Mouse (Mus musculus) embryonic facial prominence, embryonic 15.5 days (tissue): Measurements from ENCODE around the gene Olfr104-ps. TPM values are rescaled to one million over a fixed set of nuclear protein-coding genes. Genes with fewer than 3 reads are reported as not detected.

ENCODE experiments used
- ATAC-seq: fragments of 200-750 bp; cut with Nextera tagmentation; 2 replicates; pipeline ENCODE4 v1.8.0; 2017; ENCODE audit warnings: low read depth, moderate TSS enrichment; ENCODE audit not compliant: insufficient number of reproducible peaks, low FRiP score, low TSS enrichment
- H3K27ac ChIP-seq: fragments of 300-500 bp; sonication (generic); replicated peaks from 2 replicates; pipeline ENCODE4 v1.5.1; 2015; ENCODE audit warnings: mild to moderate bottlenecking, inconsistent platforms
- H3K27me3 ChIP-seq: fragments of 300-500 bp; sonication (generic); 2 replicates; pipeline ENCODE4 v1.6.1; 2015; ENCODE audit warnings: inconsistent platforms
- H3K36me3 ChIP-seq: fragments of 300-500 bp; sonication (generic); 2 replicates; pipeline ENCODE4 v1.6.1; 2015; ENCODE audit warnings: mild to moderate bottlenecking, inconsistent platforms
- H3K4me1 ChIP-seq: fragments of 300-500 bp; sonication (generic); 2 replicates; pipeline ENCODE4 v1.6.1; 2015; ENCODE audit warnings: inconsistent platforms
- H3K4me2 ChIP-seq: fragments of 300-500 bp; sonication (generic); replicated peaks from 2 replicates; pipeline ENCODE4 v1.6.1; 2015; ENCODE audit warnings: mild to moderate bottlenecking, inconsistent platforms
- H3K4me3 ChIP-seq: fragments of 300-500 bp; sonication (generic); replicated peaks from 2 replicates; pipeline ENCODE4 v1.5.1; 2015; ENCODE audit warnings: mild to moderate bottlenecking, inconsistent platforms
- H3K9ac ChIP-seq: fragments of 300-500 bp; sonication (generic); 2 replicates; pipeline ENCODE4 v1.6.1; 2015; ENCODE audit warnings: inconsistent platforms
- H3K9me3 ChIP-seq: fragments of 300-500 bp; sonication (generic); replicated peaks from 2 replicates; pipeline ENCODE4 v1.6.1; 2016; ENCODE audit warnings: inconsistent platforms
- WGBS: fragments of 180-500 bp; shearing (Covaris S2); methylation state at CpG from one replicate; pipeline ENCODE4 v1.1.7; 2015; 5-methylcytosine and 5-hydroxymethylcytosine counted together
- polyA plus RNA-seq: library from polyadenylated mRNA; unstranded; fragments of >200 nt; fragmentation: Nextera tagmentation; extraction: Ambion mirVana; gene quantifications from 2 replicates; pipeline ENCODE4 v1.2.1, GENCODE M21; 2015

Gene Olfr104-ps
- 0.05 TPM in 1 of 2 replicates, not detected in the other for polyA plus RNA-seq

GRCm38 (mm10) chr17:37359282-37359681 lies at the start of gene Olfr104-ps:
Gene Olfr104-ps, plus strand, starts transcription at chr17:37359582.
- Histone ChIP-seq H3K9ac (no peak within 1 kb of the TSS), H3K4me2 (no peak within 1 kb of the TSS), H3K27me3 (no peaks in the 10 kb centered on the region), H3K36me3 (no peaks in the 10 kb centered on the region), H3K4me3 (no peak within 1 kb of the TSS), H3K27ac (no peak within 1 kb of the TSS), H3K9me3 (no peaks in the 10 kb centered on the region), H3K4me1 (no peaks in the 10 kb centered on the region)
- no peak for ATAC-seq

GRCm38 (mm10) chr17:37310146-37310699 lies 49.2 kb upstream of the Olfr104-ps start:
- Histone ChIP-seq H3K4me2 (no peak overlapping the region), H3K27ac (no peak overlapping the region), H3K9me3 (no peaks in the 10 kb centered on the region), H3K27me3 (no peaks in the 10 kb centered on the region), H3K36me3 (no peaks in the 10 kb centered on the region), H3K9ac (no peak overlapping the region), H3K4me3 (no peak overlapping the region), H3K4me1 (no peaks in the 10 kb centered on the region)
- 45% methylated on average over 2 of the region's 2 CpGs for WGBS
- no peak for ATAC-seq

DNA sequence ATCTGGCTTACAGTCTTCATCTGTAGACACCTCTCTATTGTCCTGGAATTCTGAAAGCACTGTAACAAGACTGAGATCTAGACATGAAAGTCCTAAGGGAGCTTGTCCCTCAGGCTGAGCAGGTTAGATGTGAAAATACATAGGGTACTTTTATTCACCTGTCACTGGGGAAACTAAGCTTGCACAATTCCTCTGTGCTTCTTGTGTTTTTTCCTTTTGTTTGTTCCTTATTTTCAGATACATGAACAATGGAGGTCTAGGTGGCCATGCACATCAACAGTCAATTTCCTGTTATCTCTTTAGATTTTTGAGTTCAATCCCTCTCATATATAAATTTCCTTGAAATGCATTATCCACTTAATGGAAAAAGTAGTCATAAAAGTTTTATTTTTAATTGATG lies 42.4 kb upstream of the Olfr104-ps start, which contains the start of gene Olfr102:
Olfr102 (minus strand) TSS at position 101 of the 400 bp plus-strand sequence.
- no peak within 1 kb of the TSS for H3K9ac ChIP-seq
- no peaks in the 10 kb centered on the region for H3K36me3 ChIP-seq
- no peak for ATAC-seq
- H3K4me2 ChIP-seq, result no peak within 1 kb of the TSS
- no peak within 1 kb of the TSS for H3K4me3 ChIP-seq
- H3K27me3 ChIP-seq, result no peaks in the 10 kb centered on the region
- no peak within 1 kb of the TSS for H3K27ac ChIP-seq
- H3K9me3 ChIP-seq, result no peaks in the 10 kb centered on the region
- no peaks in the 10 kb centered on the region for H3K4me1 ChIP-seq

- no peak within 1 kb of the TSS for H3K27ac ChIP-seq
Measured at GRCm38 (mm10) chr17:37339598-37339997, 19.8 kb upstream of the Olfr104-ps start, which contains the start of gene Olfr103. Gene Olfr103, minus strand, starts transcription at chr17:37339698.

GRCm38 (mm10) chr17:37378733-37379132 lies 19.4 kb downstream of the Olfr104-ps start, which contains the start of gene Olfr105-ps:
Gene Olfr105-ps, plus strand, starts transcription at chr17:37379033.
- Histone ChIP-seq H3K4me1 (no peaks in the 10 kb centered on the region), H3K9me3 (no peaks in the 10 kb centered on the region), H3K27me3 (no peaks in the 10 kb centered on the region), H3K4me3 (no peak within 1 kb of the TSS), H3K27ac (no peak within 1 kb of the TSS), H3K4me2 (no peak within 1 kb of the TSS), H3K36me3 (no peaks in the 10 kb centered on the region), H3K9ac (no peak within 1 kb of the TSS)
- ATAC-seq, result no peak

More at GRCm38 (mm10) chr17:37339598-37339997, 19.8 kb upstream of the Olfr104-ps start, which contains the start of gene Olfr103:
- H3K9me3 ChIP-seq, result no peaks in the 10 kb centered on the region
- no peak within 1 kb of the TSS for H3K4me2 ChIP-seq
- H3K9ac ChIP-seq, result no peak within 1 kb of the TSS
- H3K4me1 ChIP-seq, result no peaks in the 10 kb centered on the region
- WGBS, result 86% methylated on average over 2 of the region's 2 CpGs
- no peak for ATAC-seq
- no peaks in the 10 kb centered on the region for H3K27me3 ChIP-seq
- no peaks in the 10 kb centered on the region for H3K36me3 ChIP-seq
- H3K4me3 ChIP-seq, result no peak within 1 kb of the TSS

DNA sequence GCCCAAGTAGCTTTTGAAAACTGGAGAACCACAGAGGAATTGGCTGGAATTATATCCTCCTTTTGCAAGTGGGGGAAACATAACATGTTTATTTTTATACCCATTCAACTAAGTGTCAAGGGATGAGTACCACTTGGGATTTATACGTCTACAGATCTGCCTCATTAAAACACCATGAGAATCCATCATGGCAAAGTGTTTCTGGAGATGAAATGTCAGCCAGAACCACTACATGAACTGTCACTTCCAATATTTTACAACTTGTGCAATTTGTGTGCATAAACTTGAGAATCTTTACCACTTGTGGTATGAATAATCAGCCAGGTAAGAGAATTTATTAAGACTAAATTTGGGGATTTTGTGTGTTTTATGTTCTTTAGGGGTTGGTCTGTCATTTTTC lies 30.7 kb downstream of the Olfr104-ps start, which contains the start of gene Olfr106-ps:
Olfr106-ps (plus strand) TSS at position 301 of the 400 bp plus-strand sequence.
- H3K27me3 ChIP-seq, result no peaks in the 10 kb centered on the region
- H3K4me2 ChIP-seq, result no peak within 1 kb of the TSS
- no peaks in the 10 kb centered on the region for H3K4me1 ChIP-seq
- no peak within 1 kb of the TSS for H3K4me3 ChIP-seq
- 72% methylated on average over 1 of the region's 1 CpGs for WGBS
- no peaks in the 10 kb centered on the region for H3K36me3 ChIP-seq
- no peak for ATAC-seq
- no peaks in the 10 kb centered on the region for H3K9me3 ChIP-seq
- no peak within 1 kb of the TSS for H3K27ac ChIP-seq
- no peak within 1 kb of the TSS for H3K9ac ChIP-seq

DNA sequence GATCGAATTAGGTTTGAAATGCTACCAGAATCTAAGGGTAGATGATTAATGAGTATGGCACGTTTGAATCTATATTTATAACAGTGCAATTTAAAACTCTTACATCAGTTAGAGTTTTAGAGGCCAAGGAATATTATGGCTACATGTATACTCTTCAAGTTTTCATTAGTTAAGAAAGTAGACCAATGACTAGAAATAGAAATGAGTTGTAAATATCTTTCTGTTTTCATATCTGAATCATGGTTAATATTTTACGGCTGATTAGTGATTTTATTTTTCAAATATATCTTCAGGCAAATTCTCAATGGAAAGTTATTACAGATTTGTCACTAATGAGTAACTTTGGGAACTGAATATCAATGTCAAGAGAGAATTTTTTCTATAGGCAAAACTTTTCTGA lies 39.5 kb downstream of the Olfr104-ps start, which contains the start of gene Olfr107:
Olfr107 (plus strand) TSS at position 301 of the 400 bp plus-strand sequence.
- Histone ChIP-seq H3K27me3 (no peaks in the 10 kb centered on the region), H3K9ac (no peak within 1 kb of the TSS), H3K4me2 (no peak within 1 kb of the TSS), H3K4me1 (no peaks in the 10 kb centered on the region), H3K4me3 (no peak within 1 kb of the TSS), H3K27ac (no peak within 1 kb of the TSS), H3K36me3 (no peaks in the 10 kb centered on the region), H3K9me3 (no peaks in the 10 kb centered on the region)
- no peak for ATAC-seq
- WGBS, result 80% methylated on average over 3 of the region's 3 CpGs

DNA sequence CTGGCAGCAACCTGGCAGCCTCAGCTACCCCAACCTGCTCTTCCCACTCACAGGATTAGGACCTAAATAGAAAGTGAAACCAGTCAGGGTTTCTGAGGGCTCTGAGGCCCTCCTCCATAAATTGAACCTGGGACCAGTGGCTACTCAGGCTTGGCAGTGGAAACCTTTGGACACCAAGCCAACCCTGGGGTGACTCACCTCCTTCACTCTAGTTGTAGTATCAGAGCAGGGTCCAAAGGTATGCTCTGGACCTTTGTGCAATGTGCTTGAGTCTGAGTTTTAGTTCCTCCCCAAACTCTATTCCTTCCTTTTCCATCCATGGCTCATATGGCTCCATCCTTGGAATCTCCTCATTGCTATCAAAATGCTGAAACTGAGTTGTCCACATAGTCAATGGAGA lies 54.0 kb downstream of the Olfr104-ps start:
- Histone ChIP-seq H3K27ac (no peak overlapping the region), H3K4me2 (no peak overlapping the region), H3K4me3 (no peak overlapping the region), H3K9ac (no peak overlapping the region), H3K27me3 (no peaks in the 10 kb centered on the region), H3K4me1 (no peaks in the 10 kb centered on the region), H3K36me3 (no peaks in the 10 kb centered on the region), H3K9me3 (no peaks in the 10 kb centered on the region)
- no peak for ATAC-seq

Other genes with a start within 250 kb of the Olfr104-ps start
- gene Olfr92, start 239.5 kb upstream of the Olfr104-ps start, polyA plus RNA-seq, result not detected in 2 replicates
- gene Olfr93, start 198.1 kb upstream of the Olfr104-ps start, polyA plus RNA-seq, result 0.05 TPM in 1 of 2 replicates, not detected in the other
- 0.18 TPM in 1 of 2 replicates, not detected in the other for gene Ubd, start 165.7 kb upstream of the Olfr104-ps start, polyA plus RNA-seq
- 0.12 TPM in 1 of 2 replicates, not detected in the other for gene Olfr94, start 158.6 kb upstream of the Olfr104-ps start, polyA plus RNA-seq
- gene Olfr95, start 146.5 kb upstream of the Olfr104-ps start, polyA plus RNA-seq, result not detected in 2 replicates
- gene Olfr96, start 139.4 kb upstream of the Olfr104-ps start, polyA plus RNA-seq, result 0.14 and 0.31 TPM in 2 replicates
- not detected in 2 replicates for gene Olfr97, start 122.3 kb upstream of the Olfr104-ps start, polyA plus RNA-seq
- gene Olfr98, start 95.8 kb upstream of the Olfr104-ps start, polyA plus RNA-seq, result not detected in 2 replicates
- gene H2-M3, start 89.4 kb upstream of the Olfr104-ps start, polyA plus RNA-seq, result 1.7 and 2.6 TPM in 2 replicates
- gene Olfr99, start 76.1 kb upstream of the Olfr104-ps start, polyA plus RNA-seq, result 0.16 TPM in 1 of 2 replicates, not detected in the other
- gene Olfr101, start 55.3 kb upstream of the Olfr104-ps start, polyA plus RNA-seq, result 0.17 TPM in 1 of 2 replicates, not detected in the other
- gene Olfr102, start 42.5 kb upstream of the Olfr104-ps start, polyA plus RNA-seq, result 0.15 and 0.21 TPM in 2 replicates
- gene Olfr103, start 19.9 kb upstream of the Olfr104-ps start, polyA plus RNA-seq, result 0.11 TPM in 1 of 2 replicates, not detected in the other
- gene Olfr105-ps, start 19.5 kb downstream of the Olfr104-ps start, polyA plus RNA-seq, result not detected in 2 replicates
- gene Olfr106-ps, start 30.8 kb downstream of the Olfr104-ps start, polyA plus RNA-seq, result 0.12 TPM in 1 of 2 replicates, not detected in the other
- gene Olfr107, start 39.6 kb downstream of the Olfr104-ps start, polyA plus RNA-seq, result 0.07 and 0.17 TPM in 2 replicates
- gene Olfr108, start 85.9 kb downstream of the Olfr104-ps start, polyA plus RNA-seq, result not detected in 2 replicates
- gene Olfr109, start 99.3 kb downstream of the Olfr104-ps start, polyA plus RNA-seq, result not detected in 2 replicates
- not detected in 2 replicates for gene H2-M2, start 124.0 kb downstream of the Olfr104-ps start, polyA plus RNA-seq
- gene Olfr110, start 132.9 kb downstream of the Olfr104-ps start, polyA plus RNA-seq, result 0.16 TPM in 1 of 2 replicates, not detected in the other
- not detected in 2 replicates for gene Olfr111, start 148.4 kb downstream of the Olfr104-ps start, polyA plus RNA-seq
- not detected in 2 replicates for gene Olfr112, start 209.9 kb downstream of the Olfr104-ps start, polyA plus RNA-seq
- gene Olfr113, start 218.1 kb downstream of the Olfr104-ps start, polyA plus RNA-seq, result not detected in 2 replicates
- not detected in 2 replicates for gene Olfr114, start 233.2 kb downstream of the Olfr104-ps start, polyA plus RNA-seq